Mouse (Mus musculus) megakaryocyte, embryonic 14.5 days (primary cell): ENCODE results near the gene Ubash3a. TPM values are rescaled to one million over a fixed set of nuclear protein-coding genes. Genes with fewer than 3 reads are reported as not detected.

Experiments
- H3K27me3 ChIP-seq: replicated peaks from 2 replicates; pipeline ENCODE3; 2012; ENCODE audit warnings: inconsistent platforms
- H3K36me3 ChIP-seq: replicated peaks from 2 replicates; pipeline ENCODE3; 2012; ENCODE audit warnings: low read length, inconsistent platforms, mixed read lengths
- H3K4me1 ChIP-seq: 2 replicates; pipeline ENCODE4 v1.6.1; 2012; ENCODE audit warnings: inconsistent platforms
- H3K4me3 ChIP-seq: replicated peaks from 2 replicates; pipeline ENCODE3; 2012; ENCODE audit warnings: moderate library complexity, mild to moderate bottlenecking, inconsistent platforms
- H3K9me3 ChIP-seq: 2 replicates; pipeline ENCODE4 v1.6.1; 2012; ENCODE audit warnings: inconsistent platforms
- FLI1 ChIP-seq: IDR thresholded peaks from 2 replicates; pipeline ENCODE4 v1.6.1; 2012; ENCODE audit warnings: low read length, inconsistent platforms, mixed read lengths
- GATA1 ChIP-seq: IDR thresholded peaks from 3 replicates; pipeline ENCODE4 v1.6.1; 2012; ENCODE audit warnings: mixed read lengths, low read length, inconsistent platforms, borderline replicate concordance
- polyA plus RNA-seq: library from polyadenylated mRNA; stranded (reverse); fragments of >175 nt; gene quantifications from 2 replicates; pipeline ENCODE4 v1.2.3, GENCODE M21; 2012; ENCODE audit warnings: low replicate concordance; ENCODE audit not compliant: insufficient read depth

Gene Ubash3a
- polyA plus RNA-seq, 1 experiment, result 45.2 TPM

DNA sequence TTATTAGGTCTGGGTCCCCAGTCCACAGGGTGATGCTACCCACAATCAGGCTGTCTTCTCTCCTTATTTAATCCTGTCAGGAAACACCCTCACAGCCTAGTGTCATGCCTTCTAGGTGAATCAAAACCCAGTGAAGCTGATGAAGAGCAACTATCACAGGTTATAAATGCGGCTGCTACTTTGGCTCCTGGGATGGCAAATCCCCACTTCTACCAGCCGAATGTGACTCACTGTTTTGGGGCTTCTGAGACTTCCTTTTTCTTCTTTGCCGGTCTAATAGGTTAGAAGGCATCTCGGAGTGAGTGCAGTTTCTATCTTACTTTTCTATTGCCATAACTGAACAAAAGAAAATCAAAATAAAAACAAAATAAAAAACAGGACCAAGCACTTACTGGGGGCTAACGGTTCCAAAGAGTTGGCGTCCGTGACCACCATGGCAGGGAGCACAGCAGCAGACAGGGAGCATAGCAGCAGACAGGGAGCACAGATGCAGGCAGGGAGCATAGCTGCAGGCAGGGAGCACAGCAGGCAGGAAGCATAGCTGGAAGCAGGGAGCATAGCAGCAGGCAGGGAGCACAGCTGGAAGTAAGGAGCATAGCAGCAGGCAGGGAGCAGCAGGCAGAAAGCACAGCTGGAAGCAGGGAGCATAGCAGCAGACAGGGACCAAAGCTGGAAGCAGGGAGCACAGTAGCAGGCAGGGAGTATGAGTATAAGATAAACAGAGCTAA, 81.5 kb downstream of the Ubash3a start:
- no peaks in the 10 kb centered on the region for H3K36me3 ChIP-seq
- no peak for TF ChIP-seq GATA1
- no peak for TF ChIP-seq FLI1
- H3K4me3 ChIP-seq, result peak overlapping the region; percentile 88
- H3K27me3 ChIP-seq, result peaks cover 17% of the 10 kb centered on the region
- no peaks in the 10 kb centered on the region for H3K9me3 ChIP-seq
- peaks cover 42% of the 10 kb centered on the region for H3K4me1 ChIP-seq

GRCm38 (mm10) chr17:31290311-31290710, 82.6 kb downstream of the Ubash3a start:
- Histone ChIP-seq H3K9me3 (no peaks in the 10 kb centered on the region), H3K27me3 (peaks cover 17% of the 10 kb centered on the region), H3K4me1 (peaks cover 51% of the 10 kb centered on the region), H3K36me3 (no peaks in the 10 kb centered on the region), H3K4me3 (no peak overlapping the region)
- no peak for TF ChIP-seq GATA1
- TF ChIP-seq FLI1, result no peak

GRCm38 (mm10) chr17:31290859-31291258, 83.2 kb downstream of the Ubash3a start:
- no peaks in the 10 kb centered on the region for H3K36me3 ChIP-seq
- H3K9me3 ChIP-seq, result no peaks in the 10 kb centered on the region
- H3K4me3 ChIP-seq, result peak overlapping the region; percentile 66
- no peak for TF ChIP-seq FLI1
- TF ChIP-seq GATA1, result no peak
- peaks cover 19% of the 10 kb centered on the region for H3K27me3 ChIP-seq
- peaks cover 54% of the 10 kb centered on the region for H3K4me1 ChIP-seq

DNA sequence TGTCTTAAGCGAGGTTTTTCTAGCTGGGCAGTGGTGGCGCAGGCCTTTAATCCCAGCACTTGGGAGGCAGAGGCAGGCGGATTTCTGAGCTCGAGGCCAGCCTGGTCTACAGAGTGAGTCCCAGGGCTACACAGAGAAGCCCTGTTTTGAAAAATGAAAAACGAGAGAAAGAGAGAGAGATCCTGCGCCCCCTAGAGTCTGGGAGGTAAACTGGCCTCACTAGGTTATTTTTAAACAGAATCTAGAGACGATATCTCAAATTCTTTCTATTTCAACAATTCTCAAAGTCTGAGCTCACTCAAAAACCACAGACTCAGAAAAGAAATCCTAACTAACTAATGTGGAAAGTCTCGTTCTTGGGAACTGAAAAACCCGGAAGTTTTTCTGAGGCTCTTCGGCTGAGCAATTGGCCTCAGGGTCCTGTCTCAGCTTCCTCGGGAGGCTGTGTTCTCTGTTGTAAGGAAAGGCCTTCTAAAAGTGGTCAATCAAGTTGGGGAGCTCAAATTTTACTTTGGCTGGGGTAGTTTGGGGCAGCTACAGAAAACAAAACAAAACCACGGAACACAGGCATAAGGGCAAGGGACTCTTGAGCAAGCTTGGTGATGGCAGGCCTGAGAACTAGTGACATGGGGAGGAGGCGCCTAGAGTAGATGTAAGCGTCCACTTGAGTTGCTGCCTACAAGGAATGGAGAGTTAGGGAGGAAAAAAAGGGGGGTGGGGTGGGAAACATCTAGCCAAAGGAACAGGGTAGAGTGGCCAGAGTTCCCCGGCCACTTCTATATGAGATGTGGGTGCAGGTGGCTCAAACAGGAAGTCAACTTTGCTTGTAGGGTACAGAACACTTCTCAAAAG, 86.9 kb downstream of the Ubash3a start:
- H3K9me3 ChIP-seq, result no peaks in the 10 kb centered on the region
- peaks cover 69% of the 10 kb centered on the region for H3K4me1 ChIP-seq
- peaks cover 2% of the 10 kb centered on the region for H3K27me3 ChIP-seq
- H3K36me3 ChIP-seq, result peaks cover under 1% of the 10 kb centered on the region
- TF ChIP-seq GATA1 (no peak), FLI1 (no peak)
- H3K4me3 ChIP-seq, result peak overlapping the region; percentile 94

- H3K4me3 ChIP-seq, result peak overlapping the region; percentile 94
Measured at GRCm38 (mm10) chr17:31295215-31295891, 87.7 kb downstream of the Ubash3a start.

DNA sequence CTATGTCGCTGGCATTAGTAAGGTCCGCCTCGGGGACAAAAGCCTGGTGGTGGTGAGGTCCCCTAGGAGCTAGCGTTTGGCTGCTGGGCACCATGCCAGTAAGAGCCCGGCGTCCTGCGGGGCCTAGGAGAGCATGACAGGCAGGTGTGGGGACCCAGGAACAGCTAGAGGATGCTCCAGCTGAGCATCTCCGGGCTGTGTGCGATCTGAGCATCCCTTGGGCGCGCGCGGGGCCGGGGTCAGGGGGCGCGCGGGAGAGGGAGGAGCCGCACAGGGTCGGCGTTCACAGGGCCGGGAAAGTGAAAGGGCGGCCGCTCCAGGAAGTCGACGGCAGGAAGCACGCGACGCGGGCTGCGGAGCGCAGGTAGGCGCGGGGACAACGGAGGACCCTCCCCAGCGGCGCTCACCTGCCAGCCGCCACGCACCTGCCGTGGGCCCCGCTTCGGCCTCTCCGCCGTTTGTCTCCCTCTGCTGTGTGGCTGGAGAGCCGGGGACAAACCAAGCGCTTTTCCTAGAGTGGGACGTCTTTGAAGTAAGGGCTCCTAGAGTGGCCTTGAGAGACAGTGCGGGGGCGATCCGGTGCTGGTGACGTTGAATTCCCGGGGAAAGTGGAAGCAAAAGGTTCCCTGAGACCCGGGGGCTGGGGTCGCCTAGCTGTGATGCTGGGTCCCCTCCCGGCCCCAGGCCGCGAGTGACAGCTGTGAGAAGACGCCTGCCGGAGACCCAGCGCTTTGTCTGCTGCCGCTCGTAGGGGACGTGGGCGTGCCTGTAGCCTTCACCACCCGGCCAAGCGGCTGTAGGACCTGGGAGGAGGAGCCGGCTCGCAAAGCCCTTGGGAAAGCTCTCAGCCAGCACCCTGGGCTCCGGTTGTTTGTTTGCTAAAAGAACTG, 88.5 kb downstream of the Ubash3a start:
- TF ChIP-seq FLI1 (no peak), GATA1 (no peak)
- Histone ChIP-seq H3K4me3 (peak overlapping the region; percentile 94), H3K27me3 (peaks cover 2% of the 10 kb centered on the region), H3K36me3 (peaks cover 16% of the 10 kb centered on the region), H3K4me1 (peaks cover 62% of the 10 kb centered on the region), H3K9me3 (no peaks in the 10 kb centered on the region)

More at GRCm38 (mm10) chr17:31295215-31295891, 87.7 kb downstream of the Ubash3a start:
- TF ChIP-seq GATA1 (no peak), FLI1 (no peak)
- Histone ChIP-seq H3K9me3 (no peaks in the 10 kb centered on the region), H3K27me3 (peaks cover 2% of the 10 kb centered on the region), H3K4me1 (peaks cover 69% of the 10 kb centered on the region), H3K36me3 (peaks cover 8% of the 10 kb centered on the region)

Other genes starting within 250 kb of the Ubash3a start
- gene Abcg1, start 150.2 kb upstream of the Ubash3a start, polyA plus RNA-seq, result 5.5 and 7.8 TPM in 2 replicates
- not detected in 2 replicates for gene Tff3, start 78.2 kb upstream of the Ubash3a start, polyA plus RNA-seq
- gene Tff2, start 63.6 kb upstream of the Ubash3a start, polyA plus RNA-seq, result not detected in 2 replicates
- not detected in 2 replicates for gene Tff1, start 42.6 kb upstream of the Ubash3a start, polyA plus RNA-seq
- 0.10 TPM in 1 of 2 replicates, not detected in the other for gene Tmprss3, start 8.9 kb upstream of the Ubash3a start, polyA plus RNA-seq
- 0.12 TPM in 1 of 2 replicates, not detected in the other for gene Rsph1, start 69.5 kb downstream of the Ubash3a start, polyA plus RNA-seq
- gene Slc37a1, start 78.9 kb downstream of the Ubash3a start, polyA plus RNA-seq, result 3.4 and 4.1 TPM in 2 replicates
- gene Pde9a, start 178.3 kb downstream of the Ubash3a start, polyA plus RNA-seq, result not detected in 2 replicates